Mouse (Mus musculus): ENCODE measurements at regions not wholly inside any gene's neighbourhood (a gene's known extent, or its start where the extent isn't known, plus 50 kb on each side); places are given as distances from the start of the nearest gene placed in this dataset.

DNA sequence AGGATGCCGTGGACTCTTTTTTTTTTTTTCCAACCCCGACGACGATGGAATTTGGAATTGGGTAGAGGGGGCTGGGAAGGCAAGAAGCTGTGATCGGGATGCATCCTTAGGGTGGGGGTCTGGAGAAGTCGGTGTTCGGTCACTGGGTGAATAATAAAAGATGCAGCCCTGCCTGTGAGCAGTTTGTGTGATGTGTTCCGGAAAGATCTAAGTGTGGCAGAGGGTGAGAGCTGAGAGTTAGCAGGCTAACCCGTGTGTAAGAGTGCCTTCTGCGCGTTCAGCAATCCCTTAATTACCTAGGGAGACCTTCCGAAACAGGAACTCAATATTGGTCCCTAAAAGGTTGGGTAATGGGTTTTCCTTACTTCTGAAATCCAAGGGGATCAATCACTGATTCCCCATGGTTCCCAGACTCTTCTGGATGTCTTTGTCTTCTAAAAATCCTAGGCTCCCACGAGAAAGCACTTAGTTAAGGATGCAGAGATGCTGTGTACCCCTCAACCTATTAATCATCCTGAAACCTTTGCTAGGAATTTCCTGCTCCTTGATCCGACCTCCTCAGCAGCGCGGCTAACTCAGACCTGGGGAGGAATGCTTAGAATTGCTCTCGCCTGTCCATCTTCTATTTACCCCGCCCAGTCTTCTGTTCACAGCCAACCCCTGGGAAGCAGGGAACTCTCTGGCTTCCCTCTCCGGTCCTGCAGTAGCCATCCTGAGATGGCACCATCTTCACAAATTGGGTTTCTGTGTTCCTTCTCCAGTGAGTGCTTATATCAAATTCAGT lies 87.0 kb upstream of the Sertad2 start:
- 7% methylated on average over 19 of the region's 19 CpGs for WGBS
- no peak overlapping the region for H3K27ac ChIP-seq (ENCODE audit: insufficient read depth, low read depth, low read length)
- TF ChIP-seq CTCF (IDR thresholded peaks at IDR 0.05; ENCODE audit: insufficient read depth, low read depth, low read length): no peak
- no peak for TF ChIP-seq POLR2A (IDR thresholded peaks at IDR 0.05; ENCODE audit: insufficient read depth, low read depth, low read length)
- peak overlapping the region; percentile 51 for H3K4me3 ChIP-seq (ENCODE audit: insufficient read depth, low read depth, low read length)
- H3K4me1 ChIP-seq (ENCODE audit: control insufficient read depth, insufficient read depth, low read length): peaks cover 13% of the 10 kb centered on the region; the same call in 1 of the 2 replicates

DNA sequence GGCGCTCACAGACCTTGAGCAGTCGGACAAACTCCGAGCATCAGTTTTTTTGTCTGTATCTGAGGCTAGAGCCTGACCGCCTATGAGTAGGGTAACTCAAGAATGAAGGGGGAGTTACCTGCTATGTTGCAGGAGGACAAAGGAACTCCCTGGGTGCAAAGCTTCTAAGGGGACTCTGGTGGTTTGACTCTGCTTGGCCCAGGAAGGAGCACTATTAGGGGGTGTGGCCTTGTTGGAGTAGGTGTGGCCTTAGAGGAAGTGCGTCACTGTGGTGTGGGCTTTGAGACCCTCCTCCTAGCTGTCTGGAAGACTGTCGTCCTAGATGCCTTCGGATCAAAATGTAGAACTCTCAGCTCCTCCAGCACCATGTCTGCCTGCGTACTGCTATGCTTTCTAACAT lies 83.9 kb upstream of the Sertad2 start:
- no peak overlapping the region for H3K27ac ChIP-seq (ENCODE audit: insufficient read depth, low read depth, low read length)
- no peak overlapping the region for H3K4me3 ChIP-seq (ENCODE audit: insufficient read depth, low read depth, low read length)
- H3K4me1 ChIP-seq (ENCODE audit: control insufficient read depth, insufficient read depth, low read length): peaks cover 13% of the 10 kb centered on the region; the same call in 1 of the 2 replicates
- 97% methylated on average over 8 of the region's 8 CpGs for WGBS
- no peak for TF ChIP-seq CTCF (IDR thresholded peaks at IDR 0.05; ENCODE audit: insufficient read depth, low read depth, low read length)
- TF ChIP-seq POLR2A (IDR thresholded peaks at IDR 0.05; ENCODE audit: insufficient read depth, low read depth, low read length): no peak

DNA sequence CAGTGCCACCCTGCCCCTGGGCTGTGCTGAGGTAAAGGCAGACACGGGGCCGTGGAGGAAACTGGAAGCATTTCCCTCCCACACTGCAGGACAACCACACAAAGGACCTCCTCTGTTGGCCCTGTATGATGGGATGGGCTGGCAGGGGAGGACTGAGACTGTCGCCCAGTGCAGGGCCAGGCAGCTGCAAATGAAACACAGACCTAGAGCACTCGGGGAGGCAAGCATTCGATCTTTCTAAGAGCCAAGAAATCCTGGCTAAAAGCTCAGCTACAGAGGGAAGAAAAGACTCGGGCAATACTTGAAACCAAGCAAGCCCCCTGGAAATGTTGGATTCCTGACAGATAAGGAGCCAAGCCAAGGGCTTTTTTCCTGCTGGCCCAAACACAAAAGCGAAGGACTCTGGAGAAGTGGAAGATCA lies 82.5 kb upstream of the Sertad2 start:
- WGBS: 40% methylated on average over 7 of the region's 7 CpGs
- H3K27ac ChIP-seq (ENCODE audit: insufficient read depth, low read depth, low read length): peak overlapping the region; percentile 4; the same call in 1 of the 2 replicates
- TF ChIP-seq POLR2A (IDR thresholded peaks at IDR 0.05; ENCODE audit: insufficient read depth, low read depth, low read length) (no peak), CTCF (IDR thresholded peaks at IDR 0.05; ENCODE audit: insufficient read depth, low read depth, low read length) (no peak)

DNA sequence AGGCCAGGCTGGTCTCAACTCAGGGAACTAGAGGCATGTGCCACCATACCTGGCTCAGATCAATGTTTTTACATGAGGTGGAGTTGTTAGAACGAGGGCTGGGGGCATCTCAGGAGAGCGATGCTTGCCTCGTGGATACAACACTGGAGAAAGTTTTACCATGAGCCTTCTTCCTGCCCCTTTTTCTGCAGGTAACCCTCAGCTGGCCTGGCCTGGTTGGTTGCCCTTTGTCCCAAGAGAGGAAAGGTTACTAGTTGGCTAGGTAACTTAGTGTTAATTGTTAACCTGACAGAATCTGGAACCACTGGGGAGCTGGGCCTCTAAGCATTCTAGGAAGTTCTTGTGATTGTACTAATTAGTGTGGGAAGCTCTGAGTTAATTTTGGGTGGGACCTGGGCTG lies 81.0 kb upstream of the Sertad2 start:
- no peak for TF ChIP-seq POLR2A (IDR thresholded peaks at IDR 0.05; ENCODE audit: insufficient read depth, low read depth, low read length)
- TF ChIP-seq CTCF (IDR thresholded peaks at IDR 0.05; ENCODE audit: insufficient read depth, low read depth, low read length): no peak
- Histone ChIP-seq H3K4me1 (ENCODE audit: control insufficient read depth, insufficient read depth, low read length) (0 out of 2 replicates have a peak, but pooled peaks cover 6% of the 10 kb centered on the region), H3K27ac (ENCODE audit: insufficient read depth, low read depth, low read length) (no peak overlapping the region), H3K4me3 (ENCODE audit: insufficient read depth, low read depth, low read length) (no peak overlapping the region)
- WGBS: 98% methylated on average over 3 of the region's 3 CpGs

More for the DNA sequence above, 82.5 kb upstream of the Sertad2 start:
- Histone ChIP-seq H3K4me3 (ENCODE audit: insufficient read depth, low read depth, low read length) (no peak overlapping the region), H3K4me1 (ENCODE audit: control insufficient read depth, insufficient read depth, low read length) (peaks cover 11% of the 10 kb centered on the region; the same call in 1 of the 2 replicates)

DNA sequence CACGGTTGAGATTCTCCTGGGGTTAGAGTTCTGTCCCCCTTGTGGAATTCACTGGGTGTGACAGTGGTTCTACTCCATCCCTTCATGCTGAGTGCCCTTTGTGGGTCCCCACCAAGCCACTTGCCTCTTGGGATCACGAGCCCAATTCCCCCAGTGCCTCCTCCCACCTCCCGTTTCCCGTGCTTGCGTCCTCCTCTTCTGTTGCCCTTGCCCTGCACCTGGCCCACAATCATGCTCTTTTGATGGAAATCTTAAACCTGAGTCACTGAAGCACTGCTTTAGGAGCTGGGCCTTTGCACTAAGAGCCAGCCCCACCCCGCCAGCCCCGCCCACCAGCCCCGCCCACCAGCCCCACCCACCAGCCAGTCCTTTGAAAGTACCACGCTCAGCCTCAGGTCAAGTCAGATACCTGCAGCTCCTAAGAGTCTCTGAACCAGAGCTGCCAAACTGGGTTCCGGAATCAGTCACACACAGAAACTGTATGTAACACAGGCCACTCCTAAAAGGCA lies 79.8 kb upstream of the Sertad2 start:
- TF ChIP-seq POLR2A (IDR thresholded peaks at IDR 0.05; ENCODE audit: insufficient read depth, low read depth, low read length) (no peak), CTCF (IDR thresholded peaks at IDR 0.05; ENCODE audit: insufficient read depth, low read depth, low read length) (no peak)
- Histone ChIP-seq H3K27ac (ENCODE audit: insufficient read depth, low read depth, low read length) (no peak overlapping the region), H3K4me3 (ENCODE audit: insufficient read depth, low read depth, low read length) (no peak overlapping the region), H3K4me1 (ENCODE audit: control insufficient read depth, insufficient read depth, low read length) (0 out of 2 replicates have a peak, but pooled peaks cover 6% of the 10 kb centered on the region)
- 54% methylated on average over 10 of the region's 10 CpGs for WGBS

DNA sequence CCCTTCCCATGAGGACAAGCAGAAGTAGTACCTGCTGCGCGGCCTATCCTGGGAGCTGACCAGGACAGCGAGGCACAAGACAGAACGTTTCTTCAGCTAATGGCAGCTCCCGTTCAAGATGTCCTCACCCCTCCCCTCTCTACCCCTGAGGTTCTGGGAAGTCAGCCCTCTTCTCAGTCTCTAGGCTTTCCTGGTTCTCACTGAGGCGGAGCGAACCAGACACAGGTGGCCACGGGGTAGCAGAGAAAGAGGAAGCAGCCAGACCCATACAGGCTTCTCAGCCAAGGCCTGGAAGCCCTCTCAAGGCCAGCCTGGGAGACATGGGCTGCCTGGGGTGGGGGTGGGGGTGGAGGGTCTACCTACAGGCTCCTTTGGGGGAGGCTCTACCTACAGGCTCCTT lies 78.5 kb upstream of the Sertad2 start:
- 0 out of 2 replicates have a peak, but pooled peaks cover 6% of the 10 kb centered on the region for H3K4me1 ChIP-seq (ENCODE audit: control insufficient read depth, insufficient read depth, low read length)
- 89% methylated on average over 8 of the region's 8 CpGs for WGBS
- TF ChIP-seq CTCF (IDR thresholded peaks at IDR 0.05; ENCODE audit: insufficient read depth, low read depth, low read length): no peak
- TF ChIP-seq POLR2A (IDR thresholded peaks at IDR 0.05; ENCODE audit: insufficient read depth, low read depth, low read length): no peak
- no peak overlapping the region for H3K27ac ChIP-seq (ENCODE audit: insufficient read depth, low read depth, low read length)
- no peak overlapping the region for H3K4me3 ChIP-seq (ENCODE audit: insufficient read depth, low read depth, low read length)

DNA sequence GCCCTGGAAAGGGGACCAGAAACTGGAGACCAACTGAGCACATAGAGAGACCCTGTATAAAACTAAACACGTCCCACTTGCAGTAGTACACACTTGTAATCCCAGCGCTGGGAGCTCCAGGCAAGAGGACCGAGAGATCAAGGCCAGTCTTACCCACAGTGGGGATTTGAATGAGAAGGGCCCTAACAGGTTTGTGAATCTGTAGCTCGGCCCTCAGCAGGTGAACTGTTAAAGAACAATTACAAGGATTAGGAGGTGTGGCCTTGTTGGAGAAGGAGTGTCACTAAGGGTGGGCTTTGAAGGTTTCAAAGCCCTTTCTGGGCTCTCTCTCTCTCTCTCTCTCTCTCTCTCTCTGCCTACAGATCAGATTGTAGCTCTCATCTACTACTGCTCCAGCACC lies 76.5 kb upstream of the Sertad2 start:
- 77% methylated on average over 4 of the region's 4 CpGs for WGBS
- no peaks in the 10 kb centered on the region for H3K4me1 ChIP-seq (ENCODE audit: control insufficient read depth, insufficient read depth, low read length)
- no peak overlapping the region for H3K27ac ChIP-seq (ENCODE audit: insufficient read depth, low read depth, low read length)
- no peak for TF ChIP-seq POLR2A (IDR thresholded peaks at IDR 0.05; ENCODE audit: insufficient read depth, low read depth, low read length)
- no peak for TF ChIP-seq CTCF (IDR thresholded peaks at IDR 0.05; ENCODE audit: insufficient read depth, low read depth, low read length)
- no peak overlapping the region for H3K4me3 ChIP-seq (ENCODE audit: insufficient read depth, low read depth, low read length)

DNA sequence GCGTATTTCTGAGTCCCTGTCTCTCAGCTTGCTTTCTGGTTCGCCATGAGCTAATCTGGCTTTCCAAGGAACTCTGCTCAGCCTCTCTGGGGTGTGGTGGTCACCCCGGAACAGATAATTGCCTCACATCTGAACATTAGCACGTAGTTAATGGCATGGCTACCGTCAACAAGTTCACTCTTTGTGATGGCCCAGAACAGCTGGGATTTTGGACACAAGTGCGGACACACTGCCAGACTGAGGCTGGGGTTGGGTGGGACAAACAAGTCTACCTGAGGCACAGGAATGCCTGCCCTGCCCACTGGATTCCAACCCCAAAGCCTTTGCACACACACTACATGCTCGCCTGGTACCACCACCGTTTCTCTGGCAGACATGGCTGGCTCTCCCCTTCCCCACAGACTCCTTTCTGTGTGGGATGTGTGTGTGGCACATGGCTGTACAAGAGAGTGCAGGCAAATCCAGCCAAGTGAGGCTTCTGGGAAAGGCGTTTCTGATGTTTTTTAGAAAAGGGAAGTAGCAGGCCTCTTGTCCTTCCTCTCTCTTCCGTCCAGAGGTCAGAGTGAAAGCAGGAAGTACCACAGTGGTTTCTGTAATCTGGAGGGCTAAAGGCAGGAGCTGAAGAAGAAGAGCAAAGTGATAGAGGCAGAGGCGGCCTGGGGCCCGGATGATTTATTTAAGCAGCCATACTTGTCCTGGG lies 74.6 kb upstream of the Sertad2 start:
- WGBS: 88% methylated on average over 12 of the region's 12 CpGs

DNA sequence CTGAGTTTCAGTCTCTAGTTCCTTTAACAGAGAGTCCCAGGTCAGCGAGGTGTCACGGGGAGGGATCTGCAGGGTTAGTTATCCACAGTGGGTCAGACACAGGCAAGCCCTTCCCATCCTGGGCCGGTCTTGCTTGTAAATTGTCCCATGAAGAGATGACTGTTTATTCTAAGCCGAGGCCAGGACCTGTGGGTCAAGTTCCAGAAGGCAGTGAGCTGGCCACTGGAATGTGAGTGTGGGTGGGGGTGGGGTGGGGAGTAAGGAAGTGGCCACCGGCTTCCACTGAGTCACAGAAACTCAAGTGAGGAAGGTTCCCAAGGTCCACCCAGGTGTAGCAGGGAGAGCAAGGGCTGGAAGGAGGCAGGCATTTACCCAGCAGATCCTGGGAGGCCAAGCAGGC lies 73.7 kb upstream of the Sertad2 start:
- Histone ChIP-seq H3K4me1 (ENCODE audit: control insufficient read depth, insufficient read depth, low read length) (no peaks in the 10 kb centered on the region), H3K27ac (ENCODE audit: insufficient read depth, low read depth, low read length) (no peak overlapping the region), H3K4me3 (ENCODE audit: insufficient read depth, low read depth, low read length) (no peak overlapping the region)
- no peak for TF ChIP-seq CTCF (IDR thresholded peaks at IDR 0.05; ENCODE audit: insufficient read depth, low read depth, low read length)
- TF ChIP-seq POLR2A (IDR thresholded peaks at IDR 0.05; ENCODE audit: insufficient read depth, low read depth, low read length): no peak
- WGBS: 76% methylated on average over 5 of the region's 5 CpGs

More for the DNA sequence above, 74.6 kb upstream of the Sertad2 start:
- TF ChIP-seq POLR2A (IDR thresholded peaks at IDR 0.05; ENCODE audit: insufficient read depth, low read depth, low read length): no peak
- TF ChIP-seq CTCF (IDR thresholded peaks at IDR 0.05; ENCODE audit: insufficient read depth, low read depth, low read length): no peak
- Histone ChIP-seq H3K4me3 (ENCODE audit: insufficient read depth, low read depth, low read length) (no peak overlapping the region), H3K27ac (ENCODE audit: insufficient read depth, low read depth, low read length) (no peak overlapping the region), H3K4me1 (ENCODE audit: control insufficient read depth, insufficient read depth, low read length) (no peaks in the 10 kb centered on the region)
